Mouse (Mus musculus): Measurements from ENCODE around the gene Htr3b. TPM values are rescaled to one million over a fixed set of nuclear protein-coding genes. Genes with fewer than 3 reads are reported as not detected.

Gene Htr3b
- polyA plus RNA-seq, 1 experiment from 2014 or later: 0.30 TPM

DNA sequence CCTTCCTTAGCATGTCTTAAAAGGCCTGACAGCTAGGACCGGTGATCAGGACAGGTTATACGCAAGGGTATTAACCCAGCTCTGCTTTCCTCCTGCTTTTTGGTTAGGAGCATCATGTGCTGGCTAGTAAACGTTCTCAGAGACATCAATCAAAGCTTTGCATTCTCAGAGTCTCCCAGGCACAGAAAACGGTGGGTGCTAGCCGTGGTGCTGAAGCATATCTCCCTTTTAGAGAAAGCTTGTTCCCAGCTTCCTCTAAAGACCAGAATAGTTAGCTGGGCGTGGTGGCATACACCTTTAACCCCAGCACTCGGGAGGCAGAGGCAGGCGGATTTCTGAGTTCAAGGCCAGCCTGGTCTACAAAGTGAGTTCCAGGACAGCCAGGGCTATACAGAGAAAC is 66.2 kb downstream of the Htr3b start:
- H3K9ac ChIP-seq (ENCODE audit: low read length): no peak overlapping the region
- no peak for ATAC-seq (ENCODE audit: insufficient read depth, low FRiP score)
- no peaks in the 10 kb centered on the region for H3K27me3 ChIP-seq (ENCODE audit: control insufficient read depth, insufficient read depth, low read length)
- 23% methylated on average over 8 of the region's 8 CpGs for WGBS
- H3K4me1 ChIP-seq (ENCODE audit: control insufficient read depth, insufficient read depth, low read length): no peaks in the 10 kb centered on the region
- no peaks in the 10 kb centered on the region for H3K9me3 ChIP-seq (replicated peaks; ENCODE audit: control insufficient read depth, low read length)
- H3K4me3 ChIP-seq (replicated peaks; ENCODE audit: low read length): no peak overlapping the region
- no peaks in the 10 kb centered on the region for H3K36me3 ChIP-seq (ENCODE audit: control insufficient read depth, insufficient read depth, low read length)
- H3K27ac ChIP-seq (ENCODE audit: low read length): no peak overlapping the region
- H3K4me2 ChIP-seq (ENCODE audit: low read depth, low read length): no peak overlapping the region

DNA sequence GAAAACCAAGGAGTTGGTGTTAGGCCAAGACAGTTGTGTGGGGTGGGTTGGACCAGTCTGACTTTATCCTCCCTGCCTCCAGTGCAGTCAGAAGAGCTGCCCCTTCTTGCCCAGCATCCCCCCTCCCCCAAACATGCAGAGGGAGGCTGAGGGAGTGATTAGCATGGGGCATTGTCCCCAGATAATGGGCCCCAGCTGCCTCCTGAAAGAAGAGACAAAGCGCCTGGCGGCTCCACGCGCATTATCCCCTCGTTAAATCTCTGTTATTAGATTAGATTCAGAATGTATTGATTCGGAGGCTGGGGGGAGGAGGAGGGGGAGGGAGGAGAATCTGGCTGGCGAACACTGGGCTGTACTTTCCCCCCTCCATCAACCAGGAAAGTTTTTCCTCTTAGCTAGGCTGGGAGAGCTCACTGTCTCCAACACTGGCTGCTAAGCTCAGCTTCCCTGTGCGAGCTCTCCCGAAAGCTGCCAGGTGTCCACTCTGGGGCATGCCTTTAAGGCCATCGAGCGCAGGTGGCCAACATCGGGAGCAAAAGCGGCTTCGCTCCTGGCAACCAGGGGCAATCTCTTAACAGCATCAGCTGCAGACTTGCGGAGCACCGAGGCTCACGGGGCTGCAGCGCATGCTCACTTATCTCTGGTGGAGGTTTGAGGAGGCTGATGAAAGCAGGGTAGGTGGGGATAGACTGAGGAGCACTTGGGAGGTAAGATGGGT is 68.8 kb downstream of the Htr3b start:
- ATAC-seq (ENCODE audit: insufficient read depth, low FRiP score): no peak
- 29% methylated on average over 18 of the region's 18 CpGs for WGBS
- Histone ChIP-seq H3K27me3 (ENCODE audit: control insufficient read depth, insufficient read depth, low read length) (no peaks in the 10 kb centered on the region), H3K9ac (ENCODE audit: low read length) (no peak overlapping the region), H3K27ac (ENCODE audit: low read length) (no peak overlapping the region), H3K4me2 (ENCODE audit: low read depth, low read length) (no peak overlapping the region), H3K4me1 (ENCODE audit: control insufficient read depth, insufficient read depth, low read length) (no peaks in the 10 kb centered on the region), H3K4me3 (replicated peaks; ENCODE audit: low read length) (no peak overlapping the region), H3K36me3 (ENCODE audit: control insufficient read depth, insufficient read depth, low read length) (no peaks in the 10 kb centered on the region), H3K9me3 (replicated peaks; ENCODE audit: control insufficient read depth, low read length) (no peaks in the 10 kb centered on the region)

DNA sequence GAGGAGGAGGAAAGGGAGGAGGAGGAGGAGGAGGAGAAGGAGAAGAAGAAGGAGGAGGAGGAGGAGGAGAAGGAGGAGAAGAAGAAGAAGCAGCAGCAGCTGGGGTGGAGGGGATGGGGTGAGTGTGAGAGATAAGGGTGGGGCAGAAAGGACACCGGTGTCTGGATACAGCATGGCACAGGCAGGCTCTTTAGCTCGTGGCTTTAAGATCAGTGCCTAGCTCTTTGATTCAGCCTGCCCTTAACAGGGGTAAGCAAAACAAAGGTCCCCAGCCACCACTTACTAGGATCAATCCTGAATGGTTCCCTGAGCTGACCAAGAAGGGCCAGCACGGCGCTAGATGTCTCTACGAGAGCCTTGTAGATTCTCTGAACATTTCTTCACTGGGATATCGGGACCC is 70.0 kb downstream of the Htr3b start:
- WGBS: 72% methylated on average over 6 of the region's 6 CpGs
- H3K27ac ChIP-seq (ENCODE audit: low read length): no peak overlapping the region
- H3K9me3 ChIP-seq (replicated peaks; ENCODE audit: control insufficient read depth, low read length): no peaks in the 10 kb centered on the region
- H3K9ac ChIP-seq (ENCODE audit: low read length): no peak overlapping the region
- H3K4me2 ChIP-seq (ENCODE audit: low read depth, low read length): no peak overlapping the region
- H3K36me3 ChIP-seq (ENCODE audit: control insufficient read depth, insufficient read depth, low read length): no peaks in the 10 kb centered on the region
- no peaks in the 10 kb centered on the region for H3K27me3 ChIP-seq (ENCODE audit: control insufficient read depth, insufficient read depth, low read length)
- no peak overlapping the region for H3K4me3 ChIP-seq (replicated peaks; ENCODE audit: low read length)
- no peak for ATAC-seq (ENCODE audit: insufficient read depth, low FRiP score)
- no peaks in the 10 kb centered on the region for H3K4me1 ChIP-seq (ENCODE audit: control insufficient read depth, insufficient read depth, low read length)

DNA sequence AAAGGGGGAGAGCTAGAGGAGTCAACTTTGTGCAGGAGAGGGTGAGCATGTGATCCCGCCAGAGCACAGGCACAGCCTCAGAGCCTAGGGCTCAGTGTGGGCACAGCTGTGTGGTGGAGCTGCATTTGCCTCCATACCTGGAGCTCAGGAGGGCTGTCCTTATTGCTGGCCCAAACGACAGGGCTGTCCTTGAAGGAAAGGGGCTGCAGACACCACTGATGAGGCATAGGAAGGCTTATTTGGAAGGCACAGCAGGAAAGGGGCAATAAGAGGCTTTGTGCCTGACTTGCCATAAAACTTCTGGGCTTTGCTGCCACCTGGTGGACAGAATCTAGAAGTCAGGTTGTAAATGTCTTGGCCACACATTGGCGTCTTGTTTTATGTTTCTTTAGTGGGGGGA is 70.8 kb downstream of the Htr3b start:
- Histone ChIP-seq H3K27me3 (ENCODE audit: control insufficient read depth, insufficient read depth, low read length) (no peaks in the 10 kb centered on the region), H3K4me2 (ENCODE audit: low read depth, low read length) (no peak overlapping the region), H3K9me3 (replicated peaks; ENCODE audit: control insufficient read depth, low read length) (no peaks in the 10 kb centered on the region), H3K4me1 (ENCODE audit: control insufficient read depth, insufficient read depth, low read length) (no peaks in the 10 kb centered on the region), H3K4me3 (replicated peaks; ENCODE audit: low read length) (no peak overlapping the region), H3K9ac (ENCODE audit: low read length) (no peak overlapping the region), H3K36me3 (ENCODE audit: control insufficient read depth, insufficient read depth, low read length) (no peaks in the 10 kb centered on the region), H3K27ac (ENCODE audit: low read length) (no peak overlapping the region)
- no peak for ATAC-seq (ENCODE audit: insufficient read depth, low FRiP score)
- WGBS: 23% methylated on average over 3 of the region's 3 CpGs

DNA sequence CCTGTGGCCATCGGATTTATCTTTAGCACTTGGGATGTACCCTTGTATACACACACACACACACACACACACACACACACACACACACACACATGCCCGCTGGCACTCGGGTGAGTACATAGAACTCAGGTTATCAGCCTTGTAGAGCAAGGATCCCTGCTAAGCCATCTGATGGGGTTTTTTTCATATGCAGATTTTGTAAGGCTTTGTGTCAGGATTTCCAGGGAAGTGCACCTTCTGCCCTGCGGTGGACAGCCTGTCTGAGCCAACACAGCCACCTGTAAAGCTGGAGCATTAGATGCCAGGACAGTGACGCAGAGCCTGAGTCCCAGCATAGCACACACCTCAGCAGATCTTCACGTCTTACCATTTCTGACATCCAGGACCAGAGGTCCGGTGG is 75.7 kb downstream of the Htr3b start:
- 80% methylated on average over 7 of the region's 7 CpGs for WGBS
- Histone ChIP-seq H3K9me3 (replicated peaks; ENCODE audit: control insufficient read depth, low read length) (no peaks in the 10 kb centered on the region), H3K27me3 (ENCODE audit: control insufficient read depth, insufficient read depth, low read length) (no peaks in the 10 kb centered on the region), H3K4me2 (ENCODE audit: low read depth, low read length) (no peak overlapping the region), H3K27ac (ENCODE audit: low read length) (no peak overlapping the region), H3K4me3 (replicated peaks; ENCODE audit: low read length) (no peak overlapping the region), H3K36me3 (ENCODE audit: control insufficient read depth, insufficient read depth, low read length) (no peaks in the 10 kb centered on the region), H3K9ac (ENCODE audit: low read length) (no peak overlapping the region), H3K4me1 (ENCODE audit: control insufficient read depth, insufficient read depth, low read length) (no peaks in the 10 kb centered on the region)
- ATAC-seq (ENCODE audit: insufficient read depth, low FRiP score): no peak

Other genes starting within 250 kb of the Htr3b start
- 5.1 and 5.9 TPM in 2 replicates for gene Zbtb16, start 128.8 kb downstream of the Htr3b start, polyA plus RNA-seq (2015; fragmentation: Nextera tagmentation; extraction: Ambion mirVana)
- 1.3 and 1.5 TPM in 2 replicates for gene Htr3a, start 53.9 kb downstream of the Htr3b start, polyA plus RNA-seq (2015; fragmentation: Nextera tagmentation; extraction: Ambion mirVana)
- gene Usp28, start 20.4 kb upstream of the Htr3b start, polyA plus RNA-seq (2015; fragmentation: Nextera tagmentation; extraction: Ambion mirVana): 18.5 and 27.4 TPM in 2 replicates
- gene Zw10, start 90.6 kb upstream of the Htr3b start, polyA plus RNA-seq (2015; fragmentation: Nextera tagmentation; extraction: Ambion mirVana): 34.9 and 35.9 TPM in 2 replicates
- 4.5 and 4.8 TPM in 2 replicates for gene Tmprss5, start 116.3 kb upstream of the Htr3b start, polyA plus RNA-seq (2015; fragmentation: Nextera tagmentation; extraction: Ambion mirVana)

All from stomach, embryonic 16.5 days (tissue).